Mouse (Mus musculus) embryonic facial prominence, embryonic 12.5 days (tissue): Measurements from ENCODE around the gene Cyp3a57. TPM values are rescaled to one million over a fixed set of nuclear protein-coding genes. Genes with fewer than 3 reads are reported as not detected.

Experiments
- ATAC-seq: fragments of 200-750 bp; cut with Nextera tagmentation; 2 replicates; pipeline ENCODE4 v1.8.0; 2017; ENCODE audit not compliant: insufficient number of reproducible peaks, insufficient read depth, low FRiP score, low TSS enrichment
- H3K27ac ChIP-seq: fragments of 300-500 bp; sonication (generic); 2 replicates; pipeline ENCODE4 v1.5.1; 2016; ENCODE audit warnings: mild to moderate bottlenecking
- H3K27me3 ChIP-seq: fragments of 300-500 bp; sonication (generic); 2 replicates; pipeline ENCODE4 v1.6.1; 2016; ENCODE audit warnings: mild to moderate bottlenecking, moderate library complexity
- H3K36me3 ChIP-seq: fragments of 300-500 bp; sonication (generic); 2 replicates; pipeline ENCODE4 v1.6.1; 2016; ENCODE audit warnings: mild to moderate bottlenecking
- H3K4me1 ChIP-seq: fragments of 300-500 bp; sonication (generic); 2 replicates; pipeline ENCODE4 v1.6.1; 2016
- H3K4me2 ChIP-seq: fragments of 300-500 bp; sonication (generic); replicated peaks from 2 replicates; pipeline ENCODE4 v1.6.1; 2016; ENCODE audit warnings: mild to moderate bottlenecking, moderate library complexity
- H3K4me3 ChIP-seq: fragments of 300-500 bp; sonication (generic); 2 replicates; pipeline ENCODE4 v1.5.1; 2016; ENCODE audit warnings: mild to moderate bottlenecking
- H3K9ac ChIP-seq: fragments of 300-500 bp; sonication (generic); 2 replicates; pipeline ENCODE4 v1.6.1; 2016; ENCODE audit warnings: mild to moderate bottlenecking, moderate library complexity
- H3K9me3 ChIP-seq: fragments of 300-500 bp; sonication (generic); 2 replicates; pipeline ENCODE4 v1.6.1; 2016; ENCODE audit warnings: mild to moderate bottlenecking, moderate library complexity
- WGBS: fragments of 180-500 bp; shearing (Covaris S2); methylation state at CpG from one replicate; pipeline ENCODE4 v1.1.7; 2016; 5-methylcytosine and 5-hydroxymethylcytosine counted together
- polyA plus RNA-seq: library from polyadenylated mRNA; unstranded; fragments of >200 nt; fragmentation: Nextera tagmentation; extraction: Ambion mirVana; gene quantifications from 2 replicates; pipeline ENCODE4 v1.2.1, GENCODE M21; 2016

Cyp3a57 gene
- polyA plus RNA-seq, 1 experiment from 2014 or later: not detected

GRCm38 (mm10) chr5:145431004-145431403, 85.9 kb downstream of the Cyp3a57 start:
- H3K9ac ChIP-seq: no peak overlapping the region
- H3K4me3 ChIP-seq: no peak overlapping the region
- no peak overlapping the region for H3K4me2 ChIP-seq
- H3K9me3 ChIP-seq: peaks cover 18% of the 10 kb centered on the region
- H3K36me3 ChIP-seq: no peaks in the 10 kb centered on the region
- no peak for ATAC-seq
- no peaks in the 10 kb centered on the region for H3K27me3 ChIP-seq
- no peak overlapping the region for H3K27ac ChIP-seq
- no peaks in the 10 kb centered on the region for H3K4me1 ChIP-seq

- H3K4me2 ChIP-seq: no peak overlapping the region
- no peaks in the 10 kb centered on the region for H3K4me1 ChIP-seq
- H3K27ac ChIP-seq: no peak overlapping the region
- H3K9me3 ChIP-seq: peaks cover 18% of the 10 kb centered on the region
- no peak overlapping the region for H3K9ac ChIP-seq
- H3K36me3 ChIP-seq: no peaks in the 10 kb centered on the region
- no peak for ATAC-seq
- no peak overlapping the region for H3K4me3 ChIP-seq
- H3K27me3 ChIP-seq: no peaks in the 10 kb centered on the region
- 83% methylated on average over 1 of the region's 1 CpGs for WGBS
Observed at GRCm38 (mm10) chr5:145433688-145434087, 88.6 kb downstream of the Cyp3a57 start.

Other genes with a start within 250 kb of the Cyp3a57 start
- gene Arpc1b, start 231.1 kb upstream of the Cyp3a57 start, polyA plus RNA-seq: 132 and 134 TPM in 2 replicates
- gene Pdap1, start 205.0 kb upstream of the Cyp3a57 start, polyA plus RNA-seq: 129 and 130 TPM in 2 replicates
- 218 and 235 TPM in 2 replicates for gene Bud31, start 204.9 kb upstream of the Cyp3a57 start, polyA plus RNA-seq
- 21.6 and 22.8 TPM in 2 replicates for gene Ptcd1, start 178.2 kb upstream of the Cyp3a57 start, polyA plus RNA-seq
- gene Cpsf4, start 178.1 kb upstream of the Cyp3a57 start, polyA plus RNA-seq: 62.8 and 65.2 TPM in 2 replicates
- gene Atp5j2, start 153.2 kb upstream of the Cyp3a57 start, polyA plus RNA-seq: 539 and 600 TPM in 2 replicates
- gene Zkscan14, start 143.4 kb upstream of the Cyp3a57 start, polyA plus RNA-seq: 9.4 and 9.5 TPM in 2 replicates
- gene Zkscan5, start 140.7 kb upstream of the Cyp3a57 start, polyA plus RNA-seq: 19.5 and 20.3 TPM in 2 replicates
- gene Zfp655, start 113.6 kb upstream of the Cyp3a57 start, polyA plus RNA-seq: 36.6 and 39.6 TPM in 2 replicates
- gene Zscan25, start 64.8 kb upstream of the Cyp3a57 start, polyA plus RNA-seq: 0.75 and 0.88 TPM in 2 replicates
- not detected in 2 replicates for gene Cyp3a16, start 124.4 kb downstream of the Cyp3a57 start, polyA plus RNA-seq
- gene Cyp3a41b, start 239.5 kb downstream of the Cyp3a57 start, polyA plus RNA-seq: not detected in 2 replicates